Mouse (Mus musculus) gastrocnemius, postnatal 36 days (tissue): ENCODE measurements around the gene Shmt2. TPM values are rescaled to one million over a fixed set of nuclear protein-coding genes. Genes with fewer than 3 reads are reported as not detected.
A peak's percentile ranks its signal among the peaks of the same experiment; 100 is the strongest.

Source experiments
- DNase-seq, 2 experiments: peaks; one replicate each; pipeline ENCODE4 v3.0.0; 2022
- intact Hi-C: fragments of 180-260 bp; cut with DNase I; formaldehyde crosslinking; loops from one replicate; pipeline ENCODE4 v1.15.1; 2025
- total RNA-seq, 2 experiments: library from RNA; stranded (reverse); gene quantifications; 2 replicates each; pipeline ENCODE4 v1.2.3; 2021

Gene Shmt2
- total RNA-seq, 2 experiments from 2014 or later = 23.4 to 26.4 TPM

DNA sequence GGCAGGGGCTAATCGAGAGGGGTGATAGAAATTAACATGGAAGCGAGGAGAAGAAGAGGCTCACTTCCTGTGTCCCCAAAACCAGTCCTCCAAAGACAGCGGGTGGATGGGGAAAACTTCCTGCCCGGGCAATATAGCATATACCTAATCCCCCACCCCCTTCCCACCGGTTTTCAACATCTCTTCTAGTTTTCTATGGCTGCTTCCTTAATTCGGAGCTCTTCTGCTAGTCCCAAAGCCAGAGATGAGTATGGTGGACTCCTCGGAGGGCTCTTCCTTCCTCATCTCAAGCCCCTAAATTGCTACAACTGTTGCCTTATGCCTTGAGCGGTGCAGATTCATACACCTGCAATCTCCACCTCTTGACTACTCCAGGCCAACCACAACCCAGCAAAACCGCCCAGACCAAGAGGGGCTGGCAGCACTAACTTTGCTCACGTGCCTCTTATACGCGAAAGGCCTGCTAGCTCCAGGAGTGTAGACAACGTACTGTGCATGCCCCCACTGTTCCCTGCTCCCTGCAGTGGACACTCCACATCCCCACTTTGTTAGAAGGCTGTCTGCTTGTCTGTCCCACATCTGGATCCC, 8.0 kb downstream of the Shmt2 start:
- intact Hi-C loops = no loop called here
- DNase-seq = no peak

- intact Hi-C loops = loop anchor here (1.0 to 2.0 kb wide), 2 partner anchors 23 to 35 kb away; no protein-coding TSS in a partner anchor
Measured at GRCm38 (mm10) chr10:127513501-127514091, 8.6 kb downstream of the Shmt2 start.

GRCm38 (mm10) chr10:127512813-127513212, 9.4 kb downstream of the Shmt2 start:
- intact Hi-C loops = loop anchor here (1.0 to 2.0 kb wide), 2 partner anchors 23 to 34 kb away; no protein-coding TSS in a partner anchor
- DNase-seq = peak; percentile 90 to 97

More at GRCm38 (mm10) chr10:127513501-127514091, 8.6 kb downstream of the Shmt2 start:
- DNase-seq = no peak

- intact Hi-C loops = loop anchor here (2.0 kb wide), 1 partner anchor 33 kb away; no protein-coding TSS in a partner anchor
- DNase-seq = no peak
Measured at GRCm38 (mm10) chr10:127512307-127512666, 10.0 kb downstream of the Shmt2 start.

DNA sequence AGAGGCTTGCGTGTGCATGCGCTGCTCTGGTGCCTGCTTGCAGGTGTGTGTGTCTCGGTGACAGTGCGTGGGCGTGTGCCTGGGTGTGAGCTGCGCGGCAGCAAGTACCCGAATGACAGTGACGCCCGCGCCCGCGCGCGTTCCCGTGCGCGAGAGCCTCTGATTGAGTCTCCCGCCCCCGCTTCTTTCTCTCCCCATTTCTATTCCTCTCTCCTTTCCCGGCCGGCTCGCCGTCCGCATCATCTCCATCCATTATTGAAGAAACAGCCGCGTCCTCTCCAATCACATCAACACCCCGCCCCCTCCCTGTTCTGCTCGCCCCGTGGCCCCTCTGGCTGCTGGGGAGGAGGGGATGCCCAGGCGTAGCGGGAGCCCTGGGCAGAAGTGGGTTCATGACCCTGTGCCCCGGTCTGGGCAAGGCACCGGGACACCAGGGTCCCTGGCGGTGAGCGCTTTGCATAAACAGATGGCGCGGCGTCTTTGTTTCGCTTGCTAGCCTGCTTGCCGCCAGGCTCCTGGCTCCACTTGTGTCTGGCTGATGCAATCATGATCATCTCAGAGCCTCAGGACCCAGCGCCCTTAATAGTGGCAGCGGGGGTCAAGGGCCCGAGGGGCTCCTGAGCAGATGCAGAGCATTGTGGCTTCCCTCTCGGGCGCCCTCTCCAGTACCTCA, 10.5 kb downstream of the Shmt2 start:
- intact Hi-C loops = loop anchor here (2.0 kb wide), 1 partner anchor 33 kb away; no protein-coding TSS in a partner anchor
- peak in 1 of 2 experiments; percentile 48 for DNase-seq

DNA sequence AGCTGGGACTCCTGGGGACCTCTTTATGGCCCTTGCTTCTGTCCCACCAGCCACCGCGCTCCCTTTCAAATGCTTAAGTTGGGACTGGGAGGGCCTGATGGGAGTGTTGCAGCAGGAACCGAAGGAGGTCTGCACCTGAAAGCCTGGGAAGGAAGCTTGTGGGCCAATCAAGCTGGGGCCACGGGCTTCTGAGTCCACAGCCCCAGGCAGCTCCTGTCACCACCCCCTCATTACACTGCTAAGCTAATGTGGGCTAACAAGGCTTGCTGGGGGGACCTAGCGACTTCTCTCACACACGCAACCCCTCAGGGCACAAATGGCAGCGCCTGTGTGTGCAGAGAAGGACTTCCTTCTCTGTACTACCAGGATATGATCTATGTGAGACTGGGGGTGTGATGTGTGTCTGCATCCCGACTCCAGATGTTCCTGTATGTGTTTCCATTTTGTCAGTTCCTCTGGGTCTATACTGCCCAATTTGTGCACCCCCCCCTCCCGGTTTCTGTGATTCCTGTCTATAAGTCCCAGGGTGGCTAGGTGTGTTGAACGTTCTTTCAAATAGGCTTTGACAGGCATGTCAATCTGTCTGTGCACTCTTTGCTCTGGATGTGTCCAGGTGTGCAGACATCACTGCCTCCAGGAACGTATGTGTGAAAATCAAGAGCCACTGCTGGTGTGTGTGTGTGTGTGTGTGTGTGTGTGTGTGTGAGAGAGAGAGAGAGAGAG, 11.2 kb downstream of the Shmt2 start:
- no peak for DNase-seq
- intact Hi-C loops = no loop called here

DNA sequence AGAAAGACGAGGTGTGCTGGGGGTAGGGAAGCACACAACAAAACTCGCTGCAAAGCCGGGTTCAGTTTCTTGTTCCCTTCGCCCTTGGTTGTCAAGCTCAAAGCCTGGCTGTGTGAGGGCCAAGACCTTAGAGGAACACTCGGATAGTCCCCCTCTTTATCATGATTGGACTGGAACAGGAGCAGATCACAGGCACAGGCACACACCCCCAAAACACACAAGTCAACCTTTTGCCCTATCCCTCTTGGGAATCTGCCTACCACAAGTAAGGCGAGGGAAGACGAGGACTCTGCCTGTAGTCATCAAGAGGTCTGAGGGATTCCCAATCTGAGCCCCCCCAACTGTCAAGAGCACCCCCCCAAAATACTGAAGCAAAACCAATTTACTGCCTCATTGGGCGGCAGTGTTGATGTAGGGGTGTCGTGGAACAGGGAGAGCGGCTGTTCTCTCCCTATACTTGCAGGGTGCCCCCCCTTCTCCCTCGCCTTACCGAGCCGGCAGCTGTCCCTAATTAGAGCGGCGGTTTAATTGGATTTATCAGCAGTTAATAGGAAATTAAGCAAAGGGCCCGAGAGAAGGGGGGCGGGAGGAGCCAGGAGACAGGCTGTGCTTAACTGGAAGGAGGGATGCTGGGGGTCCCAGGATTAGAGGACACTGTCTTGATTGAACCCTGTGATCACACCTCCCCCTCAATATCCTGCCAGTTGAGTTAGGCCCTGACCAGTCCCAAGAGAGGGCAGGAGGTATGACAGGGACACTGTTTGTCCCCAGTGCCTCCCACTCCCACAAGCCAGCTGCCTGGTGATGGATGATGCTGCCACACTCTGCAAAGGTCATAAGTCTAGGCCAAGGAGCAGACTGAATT, 12.2 kb downstream of the Shmt2 start:
- intact Hi-C loops = no loop called here
- DNase-seq = no peak

DNA sequence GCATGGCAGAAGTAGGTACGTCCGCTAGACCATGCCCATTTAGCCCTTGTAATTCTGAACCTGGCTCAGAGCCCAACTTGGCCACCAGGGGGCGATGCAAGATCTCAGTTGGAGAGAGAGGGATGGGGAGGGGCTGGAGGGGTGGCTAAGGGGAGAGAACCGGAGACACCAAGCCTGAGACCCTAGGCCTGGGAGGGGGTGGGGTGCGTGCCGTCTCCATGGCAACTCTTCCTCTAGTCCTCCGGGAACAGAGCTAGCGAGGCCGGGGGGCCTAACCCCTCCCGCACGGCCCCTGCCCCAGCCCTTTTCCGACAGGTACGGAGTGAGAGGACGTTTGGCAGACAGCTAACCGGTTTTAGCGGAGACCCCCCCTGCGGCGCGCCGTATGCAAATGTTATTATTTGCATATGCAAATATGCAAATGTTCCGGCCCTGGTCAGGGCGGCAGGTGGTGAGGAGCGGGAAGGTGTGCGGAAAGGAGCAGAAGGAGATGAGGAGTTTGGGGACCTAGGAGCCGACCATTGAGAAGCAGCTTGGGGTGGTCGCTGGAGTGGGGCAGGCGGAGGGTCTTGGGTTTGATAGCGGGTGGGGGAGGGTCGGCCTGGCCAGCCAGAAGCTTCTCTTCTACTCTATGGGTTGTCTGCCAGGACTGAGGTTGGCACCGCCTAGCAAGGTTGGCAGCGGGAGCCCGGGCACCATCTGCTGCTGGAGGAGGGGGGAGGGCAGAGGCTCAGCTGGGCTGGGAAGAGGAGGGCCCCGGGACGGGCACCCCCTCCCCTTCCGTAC, 13.0 kb downstream of the Shmt2 start:
- intact Hi-C loops = no loop called here
- peak; percentile 77 to 80 for DNase-seq

- peak; percentile 51 to 66 for DNase-seq
- intact Hi-C loops = no loop called here
Measured at GRCm38 (mm10) chr10:127508239-127508638, 14.0 kb downstream of the Shmt2 start.

- intact Hi-C loops = no loop called here
- no peak for DNase-seq
Measured at GRCm38 (mm10) chr10:127500894-127501893, 21.1 kb downstream of the Shmt2 start, which contains the start of gene Stac3. Gene Stac3 (plus strand): TSS chr10:127501686.

GRCm38 (mm10) chr10:127500042-127500441, 22.2 kb downstream of the Shmt2 start:
- intact Hi-C loops = no loop called here
- no peak for DNase-seq

GRCm38 (mm10) chr10:127499516-127499915, 22.7 kb downstream of the Shmt2 start:
- intact Hi-C loops = no loop called here
- no peak for DNase-seq

DNA sequence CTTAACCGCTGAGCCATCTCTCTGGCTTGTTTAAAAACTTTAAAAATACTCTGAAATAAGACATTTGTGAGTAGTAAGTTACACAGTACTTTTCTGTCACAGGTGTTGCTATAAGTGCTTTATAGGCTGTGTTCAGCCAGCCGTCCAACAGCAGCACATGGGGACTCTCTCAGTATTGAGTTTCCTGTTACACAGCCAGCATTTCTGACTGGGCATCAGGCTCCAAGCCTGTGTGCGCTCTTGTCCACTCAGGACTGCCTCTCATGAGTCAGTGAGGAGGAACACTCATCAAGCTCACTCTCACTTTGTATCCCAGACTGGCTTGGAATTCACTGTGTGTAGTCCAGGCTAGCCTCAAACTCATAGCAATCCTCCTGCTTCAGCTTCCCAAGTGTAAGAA, 26.1 kb downstream of the Shmt2 start:
- intact Hi-C loops = no loop called here
- DNase-seq = no peak

- no peak for DNase-seq
- intact Hi-C loops = no loop called here
Measured at GRCm38 (mm10) chr10:127492118-127492517, 30.1 kb downstream of the Shmt2 start.

GRCm38 (mm10) chr10:127491128-127491512, 31.1 kb downstream of the Shmt2 start:
- no peak for DNase-seq
- intact Hi-C loops = no loop called here

- no peak for DNase-seq
- intact Hi-C loops = no loop called here
Measured at GRCm38 (mm10) chr10:127490160-127491127, 31.8 kb downstream of the Shmt2 start.

GRCm38 (mm10) chr10:127488856-127489255, 33.4 kb downstream of the Shmt2 start:
- no peak for DNase-seq
- intact Hi-C loops = no loop called here
